Comparison of ENCODE assay signal across 8 mouse cellular contexts in the genomic region with DNA sequence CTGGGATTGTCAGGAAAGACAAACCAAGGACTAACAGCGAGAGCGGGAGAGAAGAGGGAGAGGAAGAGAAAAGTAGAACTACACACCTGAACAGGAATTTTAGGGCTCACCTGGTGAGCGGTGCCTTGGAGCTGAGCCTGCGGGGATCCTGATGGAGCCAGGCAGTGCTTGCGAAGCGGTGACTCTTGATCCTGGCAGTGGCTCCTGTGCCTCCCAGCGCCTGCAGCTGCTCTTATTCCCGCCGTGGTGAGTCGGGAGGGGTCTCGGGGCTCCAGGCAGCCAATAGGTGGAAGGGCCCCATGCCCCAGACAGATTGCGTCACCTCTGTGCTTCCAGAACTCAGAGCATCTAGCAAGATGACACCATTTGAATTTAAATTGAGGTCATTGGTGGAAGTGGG. TPM values are rescaled to one million over a fixed set of nuclear protein-coding genes. Genes with fewer than 3 reads are reported as not detected.
A peak's percentile ranks its signal among the peaks of the same experiment; 100 is the strongest.
DNase-seq lines count a peak whose midpoint lies in the region; ATAC-seq and TF ChIP-seq lines count a peak whose summit lies in the region.

Gene Calca (minus strand): TSS at position 256 of the 400 bp plus-strand sequence.

- no peak within 1 kb of the TSS for H3K27ac ChIP-seq in heart, embryonic 15.5 days
- no peak within 1 kb of the TSS for H3K27ac ChIP-seq in limb, embryonic 14.5 days (replicated peaks; ENCODE audit: low read depth, low read length)

- 2% methylated on average over 12 of the region's 12 CpGs for WGBS in heart, embryonic 15.5 days
- WGBS in limb, embryonic 14.5 days, result under 1% methylated on average over 12 of the region's 12 CpGs

- no peak for DNase-seq in frontal cortex, postnatal 25 days (ENCODE audit: low spot score in 2 of 2)
- DNase-seq in thymus, postnatal 4 days, result peak; percentile 12
- DNase-seq in thymus, postnatal 25 days, result no peak
- no peak for DNase-seq in limb, embryonic 14.5 days (ENCODE audit: low spot score)
- DNase-seq in naive thymus-derived CD4-positive, alpha-beta T cell, adult 2 months (ENCODE audit: low read depth), result peak; percentile 2
- DNase-seq in MN1 (ENCODE audit: low spot score), result no peak

- peak within 1 kb of the TSS; percentile 49 for H3K4me3 ChIP-seq in heart, embryonic 15.5 days
- H3K4me3 ChIP-seq in limb, embryonic 14.5 days (replicated peaks; ENCODE audit: low read length), result peak within 1 kb of the TSS; percentile 32

- no peak for TF ChIP-seq POLR2A in limb, embryonic 14.5 days (IDR thresholded peaks at IDR 0.05; ENCODE audit: borderline replicate concordance, extremely low read depth, insufficient read depth, insufficient read length)

- H3K9ac ChIP-seq in heart, embryonic 15.5 days, result peak within 1 kb of the TSS; percentile 29
- 0 out of 2 replicates have a peak within 1 kb of the TSS, but pooled peaks have one; percentile 25 for H3K9ac ChIP-seq in limb, embryonic 14.5 days (ENCODE audit: low read depth, low read length, severe bottlenecking)

- H3K4me1 ChIP-seq in heart, embryonic 15.5 days (replicated peaks), result peaks cover 9% of the 10 kb centered on the region
- 0 out of 2 replicates have a peak, but pooled peaks cover 4% of the 10 kb centered on the region for H3K4me1 ChIP-seq in limb, embryonic 14.5 days (ENCODE audit: control insufficient read depth, insufficient read depth, low read length)

- no peaks in the 10 kb centered on the region for H3K36me3 ChIP-seq in heart, embryonic 15.5 days
- no peaks in the 10 kb centered on the region for H3K36me3 ChIP-seq in limb, embryonic 14.5 days (ENCODE audit: control insufficient read depth, insufficient read depth, low read length)

- peak within 1 kb of the TSS; percentile 87 for H3K4me2 ChIP-seq in heart, embryonic 15.5 days
- peak within 1 kb of the TSS; percentile 58 for H3K4me2 ChIP-seq in limb, embryonic 14.5 days (replicated peaks; ENCODE audit: low read depth, low read length, severe bottlenecking)

- ATAC-seq in frontal cortex, adult (ENCODE audit: low TSS enrichment), result peak; percentile 35; the same call in 1 of the 2 replicates
- no peak for ATAC-seq in heart, embryonic 15.5 days (replicated peaks; ENCODE audit: insufficient number of reproducible peaks, insufficient read depth, low FRiP score, low read depth)
- ATAC-seq in limb, embryonic 14.5 days (ENCODE audit: low FRiP score, low read depth), result no peak

- H3K9me3 ChIP-seq in heart, embryonic 15.5 days (replicated peaks), result no peaks in the 10 kb centered on the region
- H3K9me3 ChIP-seq in limb, embryonic 14.5 days (ENCODE audit: control insufficient read depth, low read length), result no peaks in the 10 kb centered on the region

- peaks cover 37% of the 10 kb centered on the region for H3K27me3 ChIP-seq in heart, embryonic 15.5 days
- H3K27me3 ChIP-seq in limb, embryonic 14.5 days (ENCODE audit: control insufficient read depth, insufficient read depth, low read length), result peaks cover 20% of the 10 kb centered on the region

RNA-seq across cellular contexts. Expression of gene Calca, which starts in this region (rescaled TPM):
- 3.7 and 4.7 TPM in 2 replicates for polyA plus RNA-seq in heart, embryonic 15.5 days (2015; fragmentation: Nextera tagmentation; extraction: Ambion mirVana)
- polyA plus RNA-seq in limb, embryonic 14.5 days (2012; rRNA removed), result 9.0 and 11.2 TPM in 2 replicates
- polyA plus RNA-seq in limb, embryonic 14.5 days (2014; fragmentation: Nextera tagmentation; extraction: Ambion mirVana), result 6.8 and 8.5 TPM in 2 replicates

Comparison
In these comparisons a context has a peak if more than half of its experiments do, and no peak if none do; other contexts are left out.
1. DNase-seq: peak in thymus, postnatal 4 days (single experiment) and naive thymus-derived CD4-positive, alpha-beta T cell, adult 2 months (single experiment); none in frontal cortex, postnatal 25 days (0 of 2), thymus, postnatal 25 days (single experiment), limb, embryonic 14.5 days (single experiment) and MN1 (single experiment).